Mouse (Mus musculus) liver (tissue): ENCODE measurements around the gene A930018P22Rik.

Experiments
- DNase-seq: peaks from one replicate; pipeline ENCODE4 v3.0.0-alpha.2; 2020; ENCODE audit warnings: mixed read lengths

The A930018P22Rik gene

GRCm38 (mm10) chr2:104163978-104164487 is 41.5 kb downstream of the A930018P22Rik start:
- no peak for DNase-seq

- no peak for DNase-seq
Measured at GRCm38 (mm10) chr2:104165631-104166030, 43.1 kb downstream of the A930018P22Rik start.

- no peak for DNase-seq
Measured at GRCm38 (mm10) chr2:104167765-104168164, 45.2 kb downstream of the A930018P22Rik start.

GRCm38 (mm10) chr2:104168186-104168896 is 45.8 kb downstream of the A930018P22Rik start:
- no peak for DNase-seq

- no peak for DNase-seq
Measured at GRCm38 (mm10) chr2:104172695-104173348, 50.3 kb downstream of the A930018P22Rik start.

- DNase-seq: no peak
Measured at GRCm38 (mm10) chr2:104173431-104173830, 50.9 kb downstream of the A930018P22Rik start.
